Mouse (Mus musculus) mouse trophoblast stem cell (cell line): ENCODE data around the gene Zfp523.

Experiments
- in situ Hi-C, 2 experiments: fragments of 300-500 bp; cut with MseI, MboI; formaldehyde crosslinking; loops; 2 replicates in 1 of 2; 3 replicates in 1 of 2; pipeline ENCODE4 v1.15.1; 2025

Zfp523 gene

DNA sequence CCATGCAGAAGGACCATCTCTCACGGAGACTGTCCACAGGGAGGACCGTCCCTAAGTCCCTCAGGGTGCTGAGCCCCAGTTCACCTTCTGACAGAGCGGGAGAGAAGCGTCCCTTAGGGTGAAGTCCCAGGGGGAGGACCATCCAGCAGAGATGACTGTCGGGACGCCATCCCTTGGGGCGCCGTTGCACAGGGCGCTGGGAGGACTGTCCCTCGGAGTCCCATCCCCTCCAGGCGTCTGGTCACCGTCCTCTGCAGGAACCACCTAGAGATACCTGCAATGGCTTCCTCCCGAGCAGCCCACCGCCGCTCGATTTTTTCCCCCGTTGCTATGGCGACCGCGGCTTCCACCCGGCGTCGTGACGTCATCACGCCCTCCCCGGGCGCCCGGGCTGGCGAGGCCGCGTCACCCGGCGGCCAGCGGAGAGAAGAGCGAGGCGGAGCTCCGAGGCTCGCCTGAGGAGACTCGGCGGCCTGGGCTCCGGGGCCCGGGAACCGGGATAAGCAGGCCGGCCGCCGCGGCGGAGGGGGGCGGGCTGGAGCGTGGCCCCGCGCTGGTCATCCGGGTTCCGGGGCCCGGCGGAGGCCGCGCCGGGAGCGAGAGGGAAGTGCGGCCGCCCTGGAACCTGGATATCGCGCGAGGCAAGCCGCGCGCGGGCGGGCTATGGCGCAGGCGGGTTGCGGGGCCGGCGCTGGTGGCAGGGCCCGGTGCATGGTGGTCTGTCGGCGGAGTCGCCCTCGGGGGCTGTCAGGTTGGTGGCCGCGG is at the start of gene Zfp523:
TSS of gene Zfp523 (plus strand) at position 355 of the 765 bp plus-strand sequence.
- in situ Hi-C loops = no loop called here

DNA sequence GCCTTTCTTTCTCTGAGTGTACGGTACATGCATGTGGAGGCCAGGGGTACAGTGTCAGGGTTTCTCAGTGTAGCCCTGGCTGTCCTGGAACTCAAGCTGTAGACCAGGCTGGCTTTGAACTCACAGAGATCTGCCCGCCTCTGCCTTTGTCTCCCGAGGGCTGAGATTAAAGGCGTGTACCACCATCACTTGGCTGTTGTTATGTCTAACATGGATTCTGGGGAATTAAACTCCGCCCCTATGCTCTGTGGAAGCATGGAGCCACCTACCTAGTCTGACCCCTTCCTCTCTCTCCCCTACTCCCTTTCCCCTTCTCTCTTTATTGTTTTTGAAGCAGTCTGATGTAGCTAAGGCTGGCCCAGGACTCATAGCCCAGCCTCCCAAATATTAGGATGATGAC is 47.1 kb upstream of the Zfp523 start:
- in situ Hi-C loops = no loop called here

DNA sequence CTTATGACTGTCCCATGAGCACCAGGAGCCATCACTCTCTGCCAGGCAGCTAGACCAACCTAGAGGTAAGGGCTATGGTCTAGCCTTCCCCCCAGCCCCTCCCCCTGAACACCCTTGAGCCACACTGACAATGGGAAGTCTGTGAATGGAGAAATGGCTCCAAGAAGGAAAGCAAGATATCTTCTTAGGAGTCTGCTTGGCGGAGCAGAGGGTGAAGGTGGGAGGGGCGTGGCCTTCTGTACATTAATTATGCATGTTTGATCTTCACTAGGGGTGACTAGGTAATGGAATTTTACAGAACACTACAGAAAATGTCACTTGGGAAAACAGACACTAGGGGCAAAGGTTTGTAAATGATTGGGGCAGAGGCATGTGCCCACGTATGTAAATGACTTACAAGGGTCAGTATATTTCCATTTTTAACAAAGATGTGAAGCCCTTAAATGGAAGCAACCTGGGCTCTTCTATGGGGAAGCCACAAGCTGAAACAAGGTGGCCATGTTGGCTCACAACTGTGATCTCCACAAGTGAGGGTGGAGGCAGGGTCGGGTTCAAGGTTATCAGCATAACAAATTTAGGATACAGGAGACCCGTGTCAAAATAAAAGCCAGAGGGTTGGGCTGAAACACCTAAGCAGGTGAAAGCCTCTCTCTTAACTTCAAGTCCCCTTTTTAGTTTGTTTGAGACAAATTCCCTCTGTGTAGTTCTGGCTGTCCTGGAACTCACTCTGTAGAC is 46.4 kb upstream of the Zfp523 start:
- in situ Hi-C loops = no loop called here

DNA sequence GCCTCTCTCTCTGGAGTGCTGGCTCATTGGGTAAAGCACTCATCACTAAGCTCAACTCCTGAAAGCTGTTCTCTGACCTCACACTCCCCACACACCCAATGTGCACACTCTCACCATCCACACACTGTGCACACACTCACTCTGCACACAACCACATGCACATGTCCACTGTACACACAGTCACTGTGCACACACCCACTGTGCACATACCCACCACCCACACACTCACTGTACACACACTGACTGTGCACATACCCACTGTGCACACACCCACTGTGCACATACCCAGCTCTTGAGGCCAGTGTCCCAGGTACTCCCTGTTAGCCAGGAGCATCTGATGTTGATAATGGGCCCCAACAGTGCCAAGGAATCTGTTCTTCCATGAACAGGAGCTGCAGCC is 45.8 kb upstream of the Zfp523 start:
- in situ Hi-C loops = no loop called here

DNA sequence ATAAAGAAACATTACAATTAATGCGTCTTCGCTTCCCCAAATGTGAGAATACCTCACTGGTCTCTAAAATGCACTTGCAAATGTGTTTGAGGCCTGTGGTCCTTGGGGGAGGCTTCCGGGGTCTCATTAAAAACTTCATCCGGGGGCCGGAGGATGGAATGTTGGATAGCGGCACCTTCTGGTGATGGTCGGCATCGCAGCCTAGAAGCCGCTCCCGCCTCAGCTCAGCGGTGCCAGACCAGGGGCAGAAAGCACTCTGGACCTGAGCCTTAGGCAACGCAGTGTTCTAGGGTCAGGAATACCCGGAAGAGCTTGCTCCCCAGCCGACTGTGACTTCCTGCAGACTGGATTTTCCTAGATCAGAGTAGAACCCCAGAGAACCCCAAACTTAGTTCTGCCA is 43.7 kb upstream of the Zfp523 start:
- in situ Hi-C loops = no loop called here

DNA sequence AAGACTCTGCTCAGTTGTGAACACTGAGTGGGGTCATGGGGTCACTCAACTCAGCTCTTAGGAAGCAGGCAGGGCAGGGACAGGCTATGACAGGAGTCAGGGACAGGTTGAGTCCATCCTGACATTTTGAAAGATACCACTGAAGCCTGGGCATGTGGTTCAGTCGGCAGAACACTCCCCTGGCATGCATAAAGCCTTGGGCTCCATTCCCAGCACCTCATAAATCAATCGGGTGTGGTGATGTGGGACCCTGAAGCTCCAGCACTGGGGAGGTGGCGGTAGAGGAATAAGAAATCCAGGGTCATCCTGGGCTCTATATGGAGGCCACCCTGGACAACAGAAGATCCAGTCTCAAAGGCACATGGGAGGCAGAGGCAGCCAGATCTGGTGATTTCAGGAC is 41.4 kb upstream of the Zfp523 start:
- in situ Hi-C loops = no loop called here

DNA sequence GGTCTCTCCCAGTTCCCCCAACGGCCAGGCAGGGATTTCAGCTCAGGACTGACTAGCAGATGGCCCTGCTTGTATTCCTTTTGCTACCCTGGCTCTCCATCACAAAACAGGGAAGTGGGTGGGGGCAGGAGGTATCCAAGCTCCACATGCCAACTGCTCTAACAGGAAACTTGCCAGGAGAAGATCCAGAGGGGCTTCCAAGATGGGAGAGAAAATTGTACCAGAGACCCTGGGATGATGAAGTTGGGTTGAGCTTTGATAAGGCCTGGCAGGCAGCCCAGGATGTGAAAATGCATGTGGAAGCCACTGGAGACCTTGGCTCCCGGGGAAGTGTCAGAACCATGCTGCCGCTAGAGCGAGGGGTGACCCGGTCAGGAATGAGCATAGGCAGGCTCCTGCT is 40.7 kb upstream of the Zfp523 start:
- in situ Hi-C loops = no loop called here

DNA sequence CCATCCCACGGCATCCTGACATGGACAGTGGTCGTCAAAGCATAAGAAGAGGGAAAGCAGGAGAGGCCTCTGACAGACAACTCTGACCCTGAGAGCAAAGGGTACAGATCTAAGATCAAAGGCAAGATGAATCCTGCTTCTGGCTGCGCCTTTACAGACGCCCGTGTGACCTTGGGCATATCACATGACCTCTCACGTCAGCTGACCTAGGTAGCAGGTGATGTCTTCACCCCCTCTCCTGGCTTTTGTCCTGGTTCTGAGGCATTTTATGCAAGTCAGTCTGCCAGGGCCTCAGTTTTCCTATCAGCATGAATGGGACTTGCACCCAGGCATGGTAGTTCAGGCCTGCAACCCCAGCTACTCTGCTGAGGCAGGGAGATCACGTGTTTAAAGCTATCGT is 38.9 kb upstream of the Zfp523 start:
- in situ Hi-C loops = no loop called here

DNA sequence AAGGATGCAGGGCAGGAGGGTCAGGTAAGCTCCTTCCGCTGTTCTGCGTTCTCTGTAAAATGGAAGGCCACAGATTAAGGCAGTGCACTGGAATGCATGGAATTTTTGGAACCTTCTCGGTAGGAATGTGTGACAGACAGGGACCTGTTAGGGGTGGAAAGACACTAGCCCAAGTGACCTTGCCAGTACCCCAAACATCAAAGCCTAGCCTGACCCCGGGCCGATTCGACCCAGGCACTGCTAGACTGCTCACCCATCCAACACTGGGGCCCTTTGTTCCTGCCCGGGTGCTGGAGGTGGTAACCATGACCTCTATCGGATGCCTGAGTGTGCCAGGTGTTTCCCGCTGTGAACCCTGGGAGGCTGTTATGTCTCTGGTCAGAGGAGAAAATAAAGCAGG is 38.2 kb upstream of the Zfp523 start:
- in situ Hi-C loops = no loop called here

DNA sequence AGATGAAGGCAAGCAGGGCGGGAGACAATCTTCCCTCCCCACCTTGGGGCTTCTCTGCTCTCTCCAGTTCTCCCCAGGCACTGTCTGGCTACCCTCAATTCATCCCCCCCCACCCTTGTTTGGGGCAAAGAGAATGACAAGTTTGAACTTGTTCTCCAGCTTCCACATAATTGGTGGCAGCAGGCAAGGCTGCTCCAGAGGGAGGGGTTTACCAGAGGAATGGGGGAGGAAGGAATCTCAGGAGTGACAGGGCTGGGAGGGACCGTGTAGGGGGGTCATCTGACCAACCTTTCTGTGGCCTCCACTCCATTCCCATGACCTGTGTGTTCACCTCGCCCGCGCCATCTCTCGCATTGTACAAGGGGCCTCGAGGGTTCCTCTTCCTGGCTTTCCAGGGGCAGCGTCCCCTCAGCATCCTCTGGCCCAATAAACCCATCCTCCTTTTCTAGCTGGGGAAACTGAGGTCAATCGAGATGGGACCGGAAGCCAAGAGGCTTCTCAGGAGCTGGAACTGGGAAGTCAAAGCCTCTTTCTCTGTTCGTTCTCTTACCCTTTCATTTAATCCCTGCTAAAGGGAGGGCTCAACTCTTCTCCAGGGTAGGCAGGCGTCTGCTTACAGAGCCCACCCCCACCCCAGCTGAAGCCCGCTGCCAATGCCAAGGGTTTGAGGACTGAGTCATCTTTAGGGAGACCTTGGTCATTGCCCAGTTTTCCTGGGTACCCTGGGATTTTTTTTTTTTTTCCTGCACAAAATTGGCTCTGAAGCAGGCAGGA is 36.3 kb upstream of the Zfp523 start:
- in situ Hi-C loops = no loop called here

DNA sequence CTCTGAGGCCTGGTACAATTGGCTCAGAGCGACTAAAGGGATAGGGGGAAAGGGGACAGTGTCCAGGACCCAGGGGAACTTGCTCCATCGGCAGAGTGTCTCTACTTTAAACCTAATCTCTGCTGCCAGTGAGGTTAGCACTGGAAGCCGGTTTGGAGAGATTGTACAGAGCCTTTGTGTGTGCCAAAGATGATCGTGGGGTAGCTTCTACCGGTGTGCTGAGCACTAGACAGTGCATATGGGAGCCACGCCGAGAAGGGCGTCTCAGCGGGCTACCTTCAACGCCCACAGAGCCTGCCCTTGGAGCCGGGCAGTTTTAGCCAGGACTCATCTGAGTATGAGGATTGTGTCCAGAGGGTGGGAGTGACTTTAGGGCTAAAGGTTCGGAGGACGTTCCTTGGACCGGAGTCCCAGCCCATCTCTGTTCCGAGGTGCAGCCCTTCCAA is 35.7 kb upstream of the Zfp523 start:
- in situ Hi-C loops = no loop called here

DNA sequence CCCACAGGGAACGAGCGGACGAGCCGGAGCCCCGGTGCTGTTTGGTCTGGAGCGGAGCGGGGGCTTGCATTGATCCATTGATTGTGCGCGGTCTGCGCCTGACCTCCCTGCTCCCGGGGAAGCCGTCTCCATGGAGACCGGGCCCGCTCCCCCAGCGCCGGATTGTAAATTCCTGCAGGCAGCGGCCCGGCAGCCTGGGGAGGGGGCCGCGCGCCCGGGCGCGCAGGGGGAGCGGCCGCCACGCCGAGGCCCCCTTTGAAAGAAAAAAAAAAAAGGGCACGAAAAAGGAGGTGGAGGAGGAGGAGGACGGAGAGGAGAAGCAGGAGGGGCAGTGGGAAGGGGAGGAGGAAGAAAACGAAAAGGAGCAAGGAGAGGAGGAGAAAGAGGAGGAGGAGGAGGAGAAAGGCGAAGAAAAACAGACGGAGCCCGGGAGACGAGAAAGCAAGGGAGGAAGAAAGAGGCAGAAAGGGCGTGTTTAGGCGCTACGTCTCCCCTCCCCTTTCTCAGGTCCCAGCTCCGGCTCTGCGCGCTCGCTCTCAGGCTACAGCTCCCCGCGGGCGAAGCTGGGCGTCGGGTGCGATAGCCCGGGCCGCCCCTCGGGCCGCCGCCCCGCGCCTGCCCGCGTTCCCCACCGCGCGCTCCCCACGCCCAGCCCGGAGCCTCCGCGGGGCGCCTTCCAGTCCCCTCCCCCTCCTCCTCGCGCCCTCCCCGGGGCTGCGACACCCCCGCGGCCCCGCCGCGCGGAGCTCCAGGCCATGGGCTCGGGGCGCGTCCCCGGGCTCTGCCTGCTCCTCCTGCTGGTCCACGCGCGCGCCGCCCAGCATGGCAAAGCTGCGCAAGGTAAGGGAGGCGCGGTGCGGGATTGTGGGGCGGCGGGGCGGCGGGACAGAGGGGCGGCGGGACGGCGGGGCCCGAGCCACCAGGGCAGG is 34.9 kb upstream of the Zfp523 start, which contains the start of gene Scube3:
TSS of gene Scube3 (plus strand) at position 371 of the 929 bp plus-strand sequence.
- in situ Hi-C loops = no loop called here

DNA sequence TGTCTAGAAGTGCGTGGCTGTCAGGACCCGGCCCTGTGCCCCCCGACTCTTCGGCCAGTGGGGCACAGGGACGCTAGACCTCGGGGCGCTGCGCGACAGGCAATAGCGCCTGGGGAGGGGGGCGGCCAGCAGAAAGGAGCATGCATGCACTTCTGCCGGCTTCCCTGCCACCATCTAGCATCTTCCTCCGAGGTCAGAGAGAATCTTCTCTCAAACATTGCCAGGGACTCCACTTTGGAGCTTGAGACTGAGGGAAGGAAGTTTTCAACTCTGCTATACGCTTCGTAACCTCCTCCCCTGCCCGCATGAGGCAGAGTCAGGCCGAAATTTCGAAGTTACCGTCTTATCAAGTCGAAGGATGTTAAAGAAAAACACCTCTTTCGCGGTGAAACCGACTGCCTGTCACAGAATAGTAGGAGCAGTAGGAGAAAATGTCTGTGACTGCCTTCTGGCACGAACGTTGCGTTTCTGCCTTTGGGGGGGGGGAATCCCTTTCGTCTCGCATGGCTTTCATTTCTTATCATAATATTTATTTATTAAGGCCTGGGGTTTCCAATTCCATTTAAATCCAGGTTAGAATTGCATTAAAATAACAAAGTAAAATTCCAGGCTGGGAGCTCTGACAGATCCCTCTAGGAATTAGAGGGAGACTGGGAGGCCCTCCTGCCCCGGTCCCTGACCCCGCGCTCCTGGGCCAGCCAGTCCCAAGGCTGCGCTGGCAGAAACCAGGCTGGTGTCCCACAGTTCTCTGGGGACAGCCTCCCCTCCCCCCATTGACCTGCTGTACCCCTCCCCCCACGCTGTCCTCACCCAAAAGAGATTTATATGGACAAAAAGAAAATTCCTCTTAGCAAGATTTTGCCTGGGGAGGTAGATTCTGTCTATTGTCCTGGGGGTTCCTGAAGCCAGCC is 34.0 kb upstream of the Zfp523 start:
- in situ Hi-C loops = no loop called here

DNA sequence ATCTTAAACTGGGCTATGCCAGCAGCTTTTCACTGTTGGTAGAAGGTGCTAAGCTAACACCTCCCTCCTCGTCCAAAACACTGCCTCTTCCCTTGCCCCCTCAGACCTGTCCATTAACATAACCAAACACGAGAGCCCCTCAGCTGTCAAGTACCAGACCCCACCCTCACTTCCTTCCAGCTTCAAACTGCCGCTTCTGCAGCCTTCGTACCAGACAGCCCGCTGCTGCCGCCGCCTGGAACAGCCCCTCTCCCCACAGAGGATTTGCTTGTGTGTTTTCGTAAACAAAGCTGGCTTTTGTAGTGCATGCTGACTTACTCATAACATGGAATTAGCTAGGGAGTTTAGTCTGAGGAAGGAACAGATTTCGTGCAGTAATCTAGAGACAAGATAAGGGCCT is 33.2 kb upstream of the Zfp523 start:
- in situ Hi-C loops = no loop called here

DNA sequence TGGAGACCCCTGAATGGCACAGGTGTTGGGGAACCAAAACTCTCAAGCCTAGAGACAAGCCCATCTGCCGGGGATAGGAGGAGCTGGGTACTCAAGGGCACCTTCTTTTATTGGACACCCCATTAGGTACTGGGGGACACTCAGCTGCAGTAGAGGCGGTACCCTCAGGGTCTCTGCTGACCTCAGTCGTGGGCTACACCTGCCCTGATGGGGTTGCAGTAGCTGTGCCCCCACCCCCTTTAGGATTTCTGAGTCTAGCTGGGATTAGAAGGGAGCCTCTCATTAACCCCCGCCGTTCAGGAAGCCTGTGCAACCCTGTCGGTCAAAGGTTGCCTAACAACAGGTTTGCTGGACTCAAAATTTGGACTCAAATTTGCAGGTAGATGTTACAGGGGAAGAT is 32.7 kb upstream of the Zfp523 start:
- in situ Hi-C loops = no loop called here

DNA sequence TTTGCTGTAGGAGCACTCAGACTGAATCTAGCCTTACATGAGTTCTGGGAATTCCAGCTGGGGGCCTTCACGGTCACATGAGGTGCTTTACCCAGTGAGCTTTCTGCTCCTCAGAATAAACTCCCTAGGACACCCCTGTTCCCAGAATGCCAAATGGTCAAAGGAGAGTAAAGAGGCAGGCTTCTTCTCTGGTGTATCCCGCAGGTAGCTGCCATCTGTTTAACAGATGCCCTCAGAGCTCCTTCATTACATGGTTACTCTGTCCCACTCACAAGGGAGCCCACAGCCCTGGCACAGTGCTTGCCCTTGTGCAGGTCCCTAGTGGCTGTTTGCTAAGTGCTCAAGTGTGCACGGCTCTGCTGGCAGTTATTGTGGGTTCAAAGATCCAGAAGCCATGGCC is 28.6 kb upstream of the Zfp523 start:
- in situ Hi-C loops = no loop called here

DNA sequence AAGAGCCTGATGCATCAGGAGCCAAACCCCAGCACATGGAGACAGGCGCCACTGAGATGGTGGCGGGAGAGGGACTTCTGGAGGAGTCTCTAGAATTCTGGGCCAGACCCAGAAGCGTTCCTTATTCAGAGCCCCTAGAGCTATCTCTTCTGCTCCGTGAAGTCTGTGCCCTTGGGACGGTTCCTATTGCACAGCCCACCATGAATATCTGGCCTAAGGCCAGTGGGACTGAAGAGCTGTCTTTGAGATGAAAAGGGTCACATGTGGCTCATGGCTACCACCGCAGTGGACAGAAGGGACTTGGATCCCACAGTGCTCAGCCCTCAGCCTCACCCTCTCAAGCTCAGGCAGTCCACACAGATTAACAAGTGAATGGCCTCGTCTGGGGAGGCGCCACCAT is 27.2 kb upstream of the Zfp523 start:
- in situ Hi-C loops = no loop called here

DNA sequence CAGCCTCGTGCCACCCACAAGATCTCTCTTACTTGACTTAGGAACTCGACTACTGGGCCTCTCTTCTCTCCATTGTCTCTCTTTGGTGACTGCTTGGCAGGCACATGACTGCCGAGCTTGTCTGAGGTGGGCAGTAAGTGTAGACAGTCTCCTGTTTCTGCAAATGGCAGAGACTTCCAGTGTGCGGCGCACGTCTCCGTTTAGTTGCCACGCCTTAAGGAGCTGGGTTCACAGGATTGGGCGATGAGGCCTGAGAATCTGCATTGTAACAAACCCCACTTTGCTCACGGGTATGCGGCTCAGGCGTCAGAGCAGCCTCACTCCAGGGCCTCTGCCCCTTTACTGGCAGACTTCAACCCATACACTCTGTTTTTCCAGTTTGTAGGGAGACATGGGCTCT is 26.5 kb upstream of the Zfp523 start:
- in situ Hi-C loops = no loop called here

DNA sequence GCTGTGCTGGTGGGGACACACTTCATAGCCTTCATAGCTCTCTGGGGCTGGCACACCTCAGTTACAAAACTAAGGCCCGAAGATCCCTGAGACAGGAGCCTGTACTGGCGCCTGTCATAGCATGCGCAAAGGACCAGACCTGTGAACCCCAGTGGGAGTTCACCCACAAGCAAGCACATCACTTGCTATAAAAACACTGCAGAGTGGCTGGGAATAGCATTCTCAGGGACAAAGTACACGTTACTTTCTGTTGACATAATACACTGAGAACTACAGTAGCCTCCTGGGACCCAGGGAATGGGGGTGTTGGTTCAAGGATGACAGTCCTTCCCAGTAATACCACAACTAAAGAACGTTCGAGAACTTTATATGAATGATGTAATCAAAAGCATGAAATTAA is 23.8 kb upstream of the Zfp523 start:
- in situ Hi-C loops = no loop called here

DNA sequence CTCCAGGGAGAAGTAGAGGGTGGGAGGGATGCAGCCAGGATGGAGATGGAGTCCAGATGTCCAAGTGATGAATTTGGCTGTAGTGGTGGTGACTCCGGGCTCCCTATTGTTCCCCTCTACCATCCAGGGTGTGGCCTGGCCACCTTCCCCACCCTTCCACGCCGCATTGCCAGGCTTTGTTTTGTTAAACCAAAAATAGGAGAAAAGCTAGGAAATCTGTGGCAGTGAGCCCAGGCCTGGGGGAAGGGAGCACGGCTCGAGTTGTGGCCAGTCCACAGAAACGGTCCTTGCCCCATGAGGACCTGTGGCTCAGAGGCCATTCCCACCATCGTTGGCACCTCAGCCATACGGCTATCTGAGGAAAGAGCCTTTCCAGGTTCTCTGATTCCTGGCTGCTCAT is 22.0 kb upstream of the Zfp523 start:
- in situ Hi-C loops = no loop called here
